Mouse (Mus musculus): ENCODE measurements at regions not wholly inside any gene's neighbourhood (a gene's known extent, or its start where the extent isn't known, plus 50 kb on each side); places are given as distances from the start of the nearest gene placed in this dataset.

- H3K4me3 ChIP-seq (ENCODE audit: insufficient read depth in 1 of 2, low read depth in 1 of 2, low read length in 2 of 2, poor library complexity in 1 of 2, severe bottlenecking in 1 of 2): no peak overlapping the region
- in situ Hi-C loops (cut with MboI; ENCODE audit: low sequenced_read_pairs in 2 of 2, unreplicated experiment in 2 of 2): no loop called here
- TF ChIP-seq ZNF384 (IDR thresholded peaks at IDR 0.05; ENCODE audit: low read depth, low read length): no peak
- TF ChIP-seq CHD2 (IDR thresholded peaks at IDR 0.05; ENCODE audit: low read depth, low read length): no peak
- TF ChIP-seq MAFK (IDR thresholded peaks at IDR 0.05; ENCODE audit: insufficient read depth, low read depth, low read length): no peak
- no peak for TF ChIP-seq ZC3H11A (IDR thresholded peaks at IDR 0.05; ENCODE audit: borderline replicate concordance, low read depth, low read length)
- no peak for TF ChIP-seq HCFC1 (IDR thresholded peaks at IDR 0.05; ENCODE audit: borderline replicate concordance, insufficient read depth, low read length)
- H3K27ac ChIP-seq (ENCODE audit: insufficient read depth, low read depth, low read length, poor library complexity, severe bottlenecking): no peak overlapping the region
- no peak overlapping the region for H3K9ac ChIP-seq (ENCODE audit: insufficient read depth, low read depth, low read length, poor library complexity, severe bottlenecking)
- no peak for DNase-seq (ENCODE audit: low read depth, low spot score)
- no peaks in the 10 kb centered on the region for H3K36me3 ChIP-seq (ENCODE audit: control insufficient read depth, insufficient read depth, low read length, poor library complexity, severe bottlenecking)
- no peaks in the 10 kb centered on the region for H3K4me1 ChIP-seq (ENCODE audit: control insufficient read depth in 2 of 2, insufficient read depth in 2 of 2, low read length in 2 of 2, poor library complexity in 1 of 2)
- H3K9me3 ChIP-seq (ENCODE audit: control insufficient read depth, insufficient read depth, low read depth, low read length): no peaks in the 10 kb centered on the region
Observed at GRCm38 (mm10) chr4:87682783-87683182, 350.4 kb downstream of the Mllt3 start.

- no peak for DNase-seq (ENCODE audit: low read depth, low spot score)
- Histone ChIP-seq H3K9me3 (ENCODE audit: control insufficient read depth, insufficient read depth, low read depth, low read length) (no peaks in the 10 kb centered on the region), H3K9ac (ENCODE audit: insufficient read depth, low read depth, low read length, poor library complexity, severe bottlenecking) (no peak overlapping the region), H3K27ac (ENCODE audit: insufficient read depth, low read depth, low read length, poor library complexity, severe bottlenecking) (no peak overlapping the region), H3K36me3 (ENCODE audit: control insufficient read depth, insufficient read depth, low read length, poor library complexity, severe bottlenecking) (no peaks in the 10 kb centered on the region), H3K4me1 (ENCODE audit: control insufficient read depth in 2 of 2, insufficient read depth in 2 of 2, low read length in 2 of 2, poor library complexity in 1 of 2) (peaks cover 0 to 4% of the 10 kb centered on the region in 2 experiments; a peak in 2 of 4 replicates), H3K4me3 (ENCODE audit: insufficient read depth in 1 of 2, low read depth in 1 of 2, low read length in 2 of 2, poor library complexity in 1 of 2, severe bottlenecking in 1 of 2) (no peak overlapping the region)
- TF ChIP-seq HCFC1 (IDR thresholded peaks at IDR 0.05; ENCODE audit: borderline replicate concordance, insufficient read depth, low read length) (no peak), ZC3H11A (IDR thresholded peaks at IDR 0.05; ENCODE audit: borderline replicate concordance, low read depth, low read length) (no peak), MAFK (IDR thresholded peaks at IDR 0.05; ENCODE audit: insufficient read depth, low read depth, low read length) (no peak), CHD2 (IDR thresholded peaks at IDR 0.05; ENCODE audit: low read depth, low read length) (no peak), ZNF384 (IDR thresholded peaks at IDR 0.05; ENCODE audit: low read depth, low read length) (no peak)
- in situ Hi-C loops (cut with MboI; ENCODE audit: low sequenced_read_pairs in 2 of 2, unreplicated experiment in 2 of 2): no loop called here
Observed at GRCm38 (mm10) chr4:87671101-87671500, 362.1 kb downstream of the Mllt3 start.

- Histone ChIP-seq H3K4me3 (ENCODE audit: insufficient read depth in 1 of 2, low read depth in 1 of 2, low read length in 2 of 2, poor library complexity in 1 of 2, severe bottlenecking in 1 of 2) (no peak overlapping the region), H3K9ac (ENCODE audit: insufficient read depth, low read depth, low read length, poor library complexity, severe bottlenecking) (no peak overlapping the region), H3K4me1 (ENCODE audit: control insufficient read depth in 2 of 2, insufficient read depth in 2 of 2, low read length in 2 of 2, poor library complexity in 1 of 2) (peaks cover 0 to 4% of the 10 kb centered on the region in 2 experiments; a peak in 2 of 4 replicates), H3K9me3 (ENCODE audit: control insufficient read depth, insufficient read depth, low read depth, low read length) (no peaks in the 10 kb centered on the region), H3K27ac (ENCODE audit: insufficient read depth, low read depth, low read length, poor library complexity, severe bottlenecking) (no peak overlapping the region), H3K36me3 (ENCODE audit: control insufficient read depth, insufficient read depth, low read length, poor library complexity, severe bottlenecking) (no peaks in the 10 kb centered on the region)
- DNase-seq (ENCODE audit: low read depth, low spot score): no peak
- no peak for TF ChIP-seq ZNF384 (IDR thresholded peaks at IDR 0.05; ENCODE audit: low read depth, low read length)
- TF ChIP-seq ZC3H11A (IDR thresholded peaks at IDR 0.05; ENCODE audit: borderline replicate concordance, low read depth, low read length): no peak
- TF ChIP-seq HCFC1 (IDR thresholded peaks at IDR 0.05; ENCODE audit: borderline replicate concordance, insufficient read depth, low read length): no peak
- no peak for TF ChIP-seq MAFK (IDR thresholded peaks at IDR 0.05; ENCODE audit: insufficient read depth, low read depth, low read length)
- no peak for TF ChIP-seq CHD2 (IDR thresholded peaks at IDR 0.05; ENCODE audit: low read depth, low read length)
- in situ Hi-C loops (cut with MboI; ENCODE audit: low sequenced_read_pairs in 2 of 2, unreplicated experiment in 2 of 2): no loop called here
Observed at GRCm38 (mm10) chr4:87670167-87670566, 363.0 kb downstream of the Mllt3 start.

GRCm38 (mm10) chr4:87669480-87669879, 363.7 kb downstream of the Mllt3 start:
- Histone ChIP-seq H3K4me1 (ENCODE audit: control insufficient read depth in 2 of 2, insufficient read depth in 2 of 2, low read length in 2 of 2, poor library complexity in 1 of 2) (peaks cover 0 to 4% of the 10 kb centered on the region in 2 experiments; a peak in 2 of 4 replicates), H3K9ac (ENCODE audit: insufficient read depth, low read depth, low read length, poor library complexity, severe bottlenecking) (no peak overlapping the region), H3K4me3 (ENCODE audit: insufficient read depth in 1 of 2, low read depth in 1 of 2, low read length in 2 of 2, poor library complexity in 1 of 2, severe bottlenecking in 1 of 2) (no peak overlapping the region), H3K9me3 (ENCODE audit: control insufficient read depth, insufficient read depth, low read depth, low read length) (no peaks in the 10 kb centered on the region), H3K27ac (ENCODE audit: insufficient read depth, low read depth, low read length, poor library complexity, severe bottlenecking) (no peak overlapping the region), H3K36me3 (ENCODE audit: control insufficient read depth, insufficient read depth, low read length, poor library complexity, severe bottlenecking) (no peaks in the 10 kb centered on the region)
- DNase-seq (ENCODE audit: low read depth, low spot score): no peak
- in situ Hi-C loops (cut with MboI; ENCODE audit: low sequenced_read_pairs in 2 of 2, unreplicated experiment in 2 of 2): no loop called here
- no peak for TF ChIP-seq MAFK (IDR thresholded peaks at IDR 0.05; ENCODE audit: insufficient read depth, low read depth, low read length)
- no peak for TF ChIP-seq ZNF384 (IDR thresholded peaks at IDR 0.05; ENCODE audit: low read depth, low read length)
- no peak for TF ChIP-seq HCFC1 (IDR thresholded peaks at IDR 0.05; ENCODE audit: borderline replicate concordance, insufficient read depth, low read length)
- no peak for TF ChIP-seq CHD2 (IDR thresholded peaks at IDR 0.05; ENCODE audit: low read depth, low read length)
- TF ChIP-seq ZC3H11A (IDR thresholded peaks at IDR 0.05; ENCODE audit: borderline replicate concordance, low read depth, low read length): no peak

- no peak overlapping the region for H3K4me3 ChIP-seq (ENCODE audit: insufficient read depth in 1 of 2, low read depth in 1 of 2, low read length in 2 of 2, poor library complexity in 1 of 2, severe bottlenecking in 1 of 2)
- in situ Hi-C loops (cut with MboI; ENCODE audit: low sequenced_read_pairs in 2 of 2, unreplicated experiment in 2 of 2): no loop called here
- no peak overlapping the region for H3K9ac ChIP-seq (ENCODE audit: insufficient read depth, low read depth, low read length, poor library complexity, severe bottlenecking)
- no peaks in the 10 kb centered on the region for H3K36me3 ChIP-seq (ENCODE audit: control insufficient read depth, insufficient read depth, low read length, poor library complexity, severe bottlenecking)
- DNase-seq (ENCODE audit: low read depth, low spot score): no peak
- peaks cover 0 to 4% of the 10 kb centered on the region in 2 experiments; a peak in 2 of 4 replicates for H3K4me1 ChIP-seq (ENCODE audit: control insufficient read depth in 2 of 2, insufficient read depth in 2 of 2, low read length in 2 of 2, poor library complexity in 1 of 2)
- no peak for TF ChIP-seq ZC3H11A (IDR thresholded peaks at IDR 0.05; ENCODE audit: borderline replicate concordance, low read depth, low read length)
- TF ChIP-seq MAFK (IDR thresholded peaks at IDR 0.05; ENCODE audit: insufficient read depth, low read depth, low read length): no peak
- no peak for TF ChIP-seq HCFC1 (IDR thresholded peaks at IDR 0.05; ENCODE audit: borderline replicate concordance, insufficient read depth, low read length)
- TF ChIP-seq ZNF384 (IDR thresholded peaks at IDR 0.05; ENCODE audit: low read depth, low read length): no peak
- TF ChIP-seq CHD2 (IDR thresholded peaks at IDR 0.05; ENCODE audit: low read depth, low read length): no peak
- H3K9me3 ChIP-seq (ENCODE audit: control insufficient read depth, insufficient read depth, low read depth, low read length): no peaks in the 10 kb centered on the region
- no peak overlapping the region for H3K27ac ChIP-seq (ENCODE audit: insufficient read depth, low read depth, low read length, poor library complexity, severe bottlenecking)
Observed at GRCm38 (mm10) chr4:87668314-87668713, 364.9 kb downstream of the Mllt3 start.
